In the genomic region with DNA sequence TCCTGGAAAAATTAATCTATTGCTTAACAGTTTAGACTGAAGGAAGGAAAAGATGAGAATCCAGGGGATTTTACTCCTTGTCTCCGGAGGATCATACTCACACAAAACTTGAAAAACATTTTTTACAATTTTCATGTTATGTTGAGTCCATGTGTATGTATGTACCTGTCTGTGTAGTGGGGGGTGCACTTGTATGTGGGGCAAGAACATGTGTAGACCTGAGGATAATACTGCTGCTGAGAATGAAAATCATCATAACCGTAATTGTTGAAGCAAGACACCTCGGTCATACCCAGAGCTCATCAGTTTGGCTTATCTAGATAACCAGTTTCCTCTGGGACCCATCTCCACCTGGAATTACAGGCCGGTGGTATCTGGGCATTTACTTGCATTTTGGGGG, we compare ENCODE assay signal across 16 mouse cellular contexts. TPM values are rescaled to one million over a fixed set of nuclear protein-coding genes. Genes with fewer than 3 reads are reported as not detected.
DNase-seq lines count a peak whose midpoint lies in the region; ATAC-seq lines count a peak whose summit lies in the region.
"Had no signal": no experiment of that assay in that cellular context is flagged by ENCODE, and none has a peak within 500 bp of the region (broad histone marks: within the 10 kb centered on the region; RNA-seq: fewer than 3 reads in every experiment).

No protein-coding gene starts in this region.

- no peaks in the 10 kb centered on the region for H3K27me3 ChIP-seq in lung, embryonic 15.5 days
- H3K27me3 ChIP-seq: midbrain, embryonic 12.5 days had no signal

- peaks cover 33% of the 10 kb centered on the region for H3K36me3 ChIP-seq in lung, embryonic 15.5 days

- 0 out of 2 replicates have a peak overlapping the region, but pooled peaks have one; percentile 9 for H3K27ac ChIP-seq in lung, embryonic 15.5 days
- H3K27ac ChIP-seq in brown adipose tissue, adult 24 weeks (replicated peaks; ENCODE audit: low read depth, low read length): 0 out of 2 replicates have a peak overlapping the region, but pooled peaks have one; percentile 10
- H3K27ac ChIP-seq: midbrain, embryonic 12.5 days had no signal

- DNase-seq in heart, adult 11 months: peak; percentile 71
- DNase-seq in heart, adult 9 months (ENCODE audit: low spot score in 2 of 2): no peak
- no peak for DNase-seq in lung, postnatal 25 days (ENCODE audit: low spot score)
- peak; percentile 44 for DNase-seq in naive thymus-derived CD4-positive, alpha-beta T cell, adult 2 months (ENCODE audit: low read depth)
- DNase-seq in ovary, postnatal 14 days (ENCODE audit: low spot score): no peak
- DNase-seq: cerebellum, postnatal 25 days; kidney, adult 8-10 months; kidney, postnatal 36 days; lung, postnatal 36 days; retina, postnatal 1 day; right cerebral cortex, postnatal 4 days had no signal

- no peak overlapping the region for H3K4me2 ChIP-seq in lung, embryonic 15.5 days
- H3K4me2 ChIP-seq: midbrain, embryonic 12.5 days had no signal

- H3K4me1 ChIP-seq in lung, embryonic 15.5 days: peaks cover 26% of the 10 kb centered on the region
- H3K4me1 ChIP-seq in brown adipose tissue, adult 24 weeks (ENCODE audit: control insufficient read depth, insufficient read depth, insufficient read length, low read length): peaks cover 5% of the 10 kb centered on the region

- no peaks in the 10 kb centered on the region for H3K9me3 ChIP-seq in lung, embryonic 15.5 days
- H3K9me3 ChIP-seq: G1E; midbrain, embryonic 12.5 days had no signal

- no peak for ATAC-seq in lung, embryonic 15.5 days (ENCODE audit: borderline replicate concordance, extremely low read depth, low FRiP score, low TSS enrichment)

- no peak overlapping the region for H3K4me3 ChIP-seq in lung, embryonic 15.5 days
- H3K4me3 ChIP-seq in brown adipose tissue, adult 24 weeks (ENCODE audit: insufficient read depth, low read depth, low read length): no peak overlapping the region
- H3K4me3 ChIP-seq: midbrain, embryonic 12.5 days; myocyte had no signal

- H3K9ac ChIP-seq in lung, embryonic 15.5 days: no peak overlapping the region
- H3K9ac ChIP-seq: midbrain, embryonic 12.5 days had no signal

- WGBS in lung, embryonic 15.5 days: 88% methylated on average over 4 of the region's 4 CpGs

RNA-seq across cellular contexts. Expression of a gene that starts 3.4 kb away (rescaled TPM):
- 48.8 and 59.0 TPM in 2 replicates for polyA plus RNA-seq in lung, embryonic 15.5 days (2015; fragmentation: Nextera tagmentation; extraction: Ambion mirVana)
- polyA plus RNA-seq in brown adipose tissue, adult 24 weeks (2012; ENCODE audit: insufficient read depth, insufficient read length, missing spikeins): 22.6 and 29.2 TPM in 2 replicates

Comparison
In these comparisons a context has a peak if more than half of its experiments do, and no peak if none do; other contexts are left out.
1. DNase-seq: peak in heart, adult 11 months (single experiment) and naive thymus-derived CD4-positive, alpha-beta T cell, adult 2 months (single experiment); none in heart, adult 9 months (0 of 2), lung, postnatal 25 days (single experiment) and ovary, postnatal 14 days (single experiment).